Mouse (Mus musculus) adrenal gland, postnatal 14 days (tissue): ENCODE results near the gene Adap2. TPM values are rescaled to one million over a fixed set of nuclear protein-coding genes. Genes with fewer than 3 reads are reported as not detected.
"Not testable (repeated sequence)": the region's sequence is repeated elsewhere in the genome, so short reads cannot be mapped to it uniquely, and the experiment has no call there.

ENCODE experiments used
- DNase-seq: peaks from one replicate; pipeline ENCODE4 v3.0.0; 2021; ENCODE audit warnings: mixed read lengths
- long read RNA-seq, 2 experiments: library from polyadenylated mRNA; stranded (forward); transcript quantifications; one replicate each; pipeline ENCODE4 v2.0.0; 2021
- total RNA-seq: library from RNA; stranded (reverse); gene quantifications from 2 replicates; pipeline ENCODE4 v1.2.3, GENCODE M21; 2021

Adap2 gene
- total RNA-seq = 13.6 and 13.9 TPM in 2 replicates
- long read RNA-seq, experiment 1, partial matches to known transcripts = 1 of 2 reads
- long read RNA-seq, experiment 1, other reads (novel, unspliced or antisense) = 0 of 2 reads
- long read RNA-seq, experiment 2, partial matches to known transcripts = 1 of 7 reads
- long read RNA-seq, experiment 2, other reads (novel, unspliced or antisense) = 3 of 7 reads

GRCm38 (mm10) chr11:80153857-80154495 lies at the start of gene Adap2:
Gene Adap2 (plus strand): TSS chr11:80154105.
- DNase-seq = peak; percentile 96

DNA sequence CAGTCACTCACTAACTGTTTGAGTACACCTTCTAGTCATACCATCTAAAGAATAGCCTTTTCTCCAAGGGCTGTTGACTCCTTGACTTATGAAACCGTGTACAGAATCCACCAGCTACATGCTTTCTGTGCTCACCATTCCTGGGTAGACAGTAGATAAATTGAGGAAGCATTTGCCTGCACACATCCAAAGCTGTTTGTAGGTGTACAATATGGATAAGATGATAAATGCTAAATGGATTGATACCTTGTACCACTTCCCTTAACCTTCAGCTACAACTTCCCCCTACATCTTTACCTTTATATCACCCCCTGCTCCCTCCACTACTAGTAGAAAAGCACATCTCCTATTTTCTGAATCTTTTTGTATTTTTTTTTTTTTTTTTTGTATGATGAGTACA lies 49.5 kb upstream of the Adap2 start:
- no peak for DNase-seq

GRCm38 (mm10) chr11:80116411-80116810 lies 37.5 kb upstream of the Adap2 start:
- peak; percentile 10 for DNase-seq

DNA sequence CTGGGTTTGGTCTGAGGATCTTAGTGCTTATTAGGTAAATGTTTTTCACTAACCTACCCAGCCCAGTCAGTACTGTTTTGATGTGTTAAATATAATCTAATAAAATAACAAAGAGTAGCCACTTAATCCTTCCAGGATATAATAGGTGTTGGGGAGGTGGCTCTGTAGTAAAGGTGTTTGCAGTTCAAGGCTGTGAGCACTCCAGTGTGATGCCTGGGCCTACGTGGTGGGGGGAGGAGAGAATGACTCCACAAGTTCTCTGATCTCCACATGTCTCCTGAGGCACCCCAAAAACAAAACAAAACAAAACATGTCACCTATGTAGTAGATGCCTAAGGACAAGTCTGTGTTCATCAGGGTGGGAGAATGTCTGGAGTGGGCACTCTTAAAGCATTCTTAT lies 21.9 kb upstream of the Adap2 start:
- no peak for DNase-seq

DNA sequence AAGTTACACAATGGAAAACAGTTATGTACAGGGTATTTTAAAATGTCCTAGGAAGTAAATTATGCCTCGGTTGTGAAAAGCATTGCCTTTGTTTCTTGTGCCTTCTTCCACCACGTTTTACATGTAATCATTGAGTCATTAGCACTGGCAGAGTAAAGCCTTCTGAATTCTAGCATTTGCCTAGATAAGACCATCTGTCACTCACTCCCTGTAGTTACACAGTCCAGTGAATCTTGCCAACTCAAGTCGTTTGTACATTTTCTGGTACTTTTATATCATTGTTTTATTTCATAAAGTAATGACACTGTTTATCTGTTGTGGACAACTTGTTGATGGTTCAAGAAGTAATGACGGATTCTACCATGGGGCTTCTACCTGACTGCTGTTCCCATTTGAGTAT lies 19.2 kb upstream of the Adap2 start:
- no peak for DNase-seq

GRCm38 (mm10) chr11:80135954-80136683 lies 17.8 kb upstream of the Adap2 start:
- DNase-seq = no peak

DNA sequence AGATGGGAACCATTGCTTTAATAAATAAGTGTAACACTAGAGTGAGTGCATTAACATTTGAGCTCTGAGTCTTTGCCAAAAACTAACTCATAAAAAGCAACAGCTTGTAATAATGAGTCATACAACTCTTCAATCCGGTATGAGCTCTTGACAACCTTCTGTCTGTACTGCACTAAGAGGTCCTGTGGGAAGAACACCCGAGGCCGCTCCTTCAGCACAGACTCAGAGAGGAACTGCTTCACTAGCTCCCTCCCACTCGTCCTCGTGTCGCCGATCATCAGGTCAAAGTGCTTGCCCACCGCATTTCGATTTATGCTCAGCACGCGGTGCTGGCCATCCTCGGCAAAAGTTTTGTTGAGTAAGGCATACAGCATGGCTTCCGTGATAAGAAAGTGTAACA lies 17.1 kb upstream of the Adap2 start:
- DNase-seq = peak; percentile 37

GRCm38 (mm10) chr11:80137773-80138172 lies 16.1 kb upstream of the Adap2 start:
- no peak for DNase-seq

DNA sequence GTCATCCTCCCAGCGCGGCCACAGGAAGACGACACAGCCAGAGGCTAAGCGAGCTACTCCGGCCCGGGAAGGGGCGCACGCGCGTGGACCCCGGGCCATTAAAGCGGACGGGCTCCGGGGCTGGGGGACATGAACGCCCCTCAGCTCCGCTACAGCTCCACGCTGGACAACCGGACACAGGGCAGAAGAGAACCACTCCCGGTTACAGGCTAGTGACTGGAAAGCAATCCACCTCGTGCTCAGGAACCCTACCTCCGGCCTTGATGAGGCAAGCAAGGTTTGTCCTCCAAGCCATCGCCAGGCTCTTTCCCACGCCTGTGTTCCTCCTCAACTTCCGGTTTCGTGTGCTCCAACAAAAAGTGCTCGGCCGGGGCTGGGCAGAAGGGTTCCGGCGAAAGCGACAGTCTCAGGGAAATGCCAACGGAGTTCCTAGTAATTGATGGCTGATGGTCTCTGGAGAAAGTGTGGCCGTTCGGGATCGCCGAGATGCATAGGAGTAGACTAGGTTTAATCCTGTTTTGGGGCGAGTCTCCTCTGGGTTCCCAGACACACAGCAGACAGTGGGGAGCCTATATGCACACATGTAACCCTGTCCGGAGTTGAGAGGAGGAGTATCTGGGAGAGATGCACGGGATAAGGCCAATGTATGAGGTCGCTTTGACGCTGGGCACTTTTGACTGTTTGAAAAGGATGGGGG lies 11.9 kb upstream of the Adap2 start, which contains the start of gene Tefm:
TSS of gene Tefm (minus strand) at position 351 of the 697 bp plus-strand sequence.
- peak; percentile 92 for DNase-seq

GRCm38 (mm10) chr11:80142872-80143271 lies 11.0 kb upstream of the Adap2 start:
- DNase-seq = no peak

GRCm38 (mm10) chr11:80145787-80146275 lies 8.1 kb upstream of the Adap2 start:
- no peak for DNase-seq

DNA sequence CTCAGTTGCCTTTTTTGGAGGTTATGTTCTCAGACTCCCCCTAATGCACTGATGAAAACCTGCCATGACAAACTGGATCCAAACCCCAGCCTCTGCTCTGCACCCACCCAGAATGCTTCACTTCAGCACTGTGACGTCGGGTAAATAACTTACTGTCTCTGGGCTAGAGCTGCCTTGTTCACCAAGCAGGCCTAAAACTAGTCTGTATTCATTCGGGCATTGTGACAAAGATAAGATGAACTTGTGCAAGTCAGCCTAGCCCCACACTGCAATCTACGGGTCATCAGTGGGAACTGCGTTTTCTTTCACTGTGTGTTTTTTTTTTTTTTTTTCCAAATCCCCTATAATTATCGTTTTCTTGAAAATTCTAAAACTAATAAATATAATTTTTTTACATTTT lies 6.2 kb upstream of the Adap2 start:
- DNase-seq = no peak

GRCm38 (mm10) chr11:80148313-80148712 lies 5.6 kb upstream of the Adap2 start:
- DNase-seq = no peak

- not testable (repeated sequence) for DNase-seq
Observed at GRCm38 (mm10) chr11:80148974-80149373, 4.9 kb upstream of the Adap2 start.

DNA sequence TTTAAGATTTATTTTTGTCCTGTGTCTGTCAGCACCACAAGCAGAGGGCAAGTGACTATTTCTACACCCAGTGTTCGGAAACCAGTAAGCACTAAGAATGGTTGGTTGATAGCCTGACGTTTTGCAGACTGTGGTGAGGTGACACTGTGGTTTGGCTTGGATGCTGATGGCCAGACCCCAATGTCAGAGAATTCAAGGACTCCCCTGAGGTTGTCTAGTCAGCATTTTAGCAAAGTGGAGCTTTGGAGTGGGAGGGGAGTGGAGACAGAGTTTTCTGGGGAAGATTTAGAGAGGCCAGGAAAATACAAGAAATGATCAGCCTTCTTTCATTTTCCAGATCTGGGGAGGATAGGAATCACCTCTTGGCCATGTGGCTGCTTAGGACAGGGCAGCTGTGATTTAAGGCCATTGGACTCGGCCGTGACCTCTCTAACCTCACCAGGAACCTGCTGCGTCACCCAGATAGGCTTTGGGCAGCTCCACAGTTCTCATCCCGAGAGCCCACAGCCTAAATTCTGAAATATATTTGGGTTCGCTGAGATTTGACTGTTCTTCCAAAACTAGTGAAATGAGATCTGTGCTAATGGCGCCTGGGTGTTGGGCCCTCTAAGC lies 4.4 kb upstream of the Adap2 start:
- no peak for DNase-seq

DNA sequence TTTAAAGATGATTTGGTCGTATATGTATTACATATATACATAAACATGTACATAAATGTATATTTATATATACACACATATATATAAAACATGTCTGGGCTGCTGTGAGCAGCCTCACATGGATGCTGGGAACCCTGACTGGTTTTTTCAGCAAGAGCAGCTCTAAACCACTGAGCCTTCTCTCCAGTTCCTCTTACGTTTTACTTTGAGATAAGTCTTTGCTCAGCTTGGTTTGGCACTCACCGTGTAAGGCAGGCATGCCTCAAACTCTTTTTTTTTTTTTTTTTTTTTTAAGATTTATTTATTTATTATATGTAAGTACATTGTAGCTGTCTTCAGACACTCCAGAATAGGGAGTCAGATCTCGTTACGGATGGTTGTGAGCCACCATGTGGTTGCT lies 3.3 kb upstream of the Adap2 start:
- DNase-seq = no peak

DNA sequence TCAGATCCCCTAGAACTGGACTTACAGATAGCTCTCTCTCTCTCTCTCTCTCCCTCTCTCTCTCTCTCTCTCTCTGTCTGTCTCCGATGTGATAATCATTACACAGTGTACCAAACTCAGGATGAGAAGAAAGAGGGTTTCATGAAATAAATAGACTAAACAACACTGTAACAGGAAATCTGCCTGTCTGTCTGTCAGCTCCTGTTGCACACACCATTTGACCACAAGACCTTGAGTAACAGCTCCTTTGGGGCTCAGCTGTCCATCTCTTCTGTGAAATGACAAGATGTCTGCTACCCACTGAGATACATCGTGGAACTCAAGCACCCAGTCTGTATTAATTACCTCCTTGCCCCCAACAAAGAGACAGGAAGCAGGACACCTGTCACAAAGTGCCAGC lies 2.4 kb upstream of the Adap2 start:
- DNase-seq = no peak

GRCm38 (mm10) chr11:80152376-80152775 lies 1.5 kb upstream of the Adap2 start:
- DNase-seq = no peak

- no peak for DNase-seq
Observed at GRCm38 (mm10) chr11:80154501-80154900, 596 bp downstream of the Adap2 start.

DNA sequence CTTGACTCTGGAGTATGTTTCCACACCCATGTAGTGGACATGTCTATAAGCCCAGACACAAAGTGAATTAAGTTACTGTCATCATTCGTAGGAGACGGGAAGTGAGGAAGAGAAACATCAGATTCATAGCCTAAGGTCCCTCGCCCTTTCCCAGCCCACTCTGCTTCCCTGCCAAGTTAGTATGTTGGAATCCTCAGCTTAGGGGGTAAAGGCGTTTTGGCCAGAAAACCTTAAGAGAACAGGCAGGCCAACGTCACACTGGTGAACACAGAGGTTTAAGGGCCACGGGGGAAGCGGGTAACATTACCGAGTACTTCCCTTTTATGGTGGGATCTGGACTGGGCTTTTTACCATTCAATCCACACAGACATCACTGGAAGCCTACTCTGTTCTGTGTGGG lies 1.6 kb downstream of the Adap2 start:
- no peak for DNase-seq

GRCm38 (mm10) chr11:80155961-80156360 lies 2.1 kb downstream of the Adap2 start:
- DNase-seq = no peak

GRCm38 (mm10) chr11:80156841-80157240 lies 2.9 kb downstream of the Adap2 start:
- DNase-seq = no peak
